Mouse (Mus musculus) liver, adult 2 months (tissue): ENCODE data around the gene Chpf.

Source experiments
- CTCF ChIP-seq: fragments of 200-500 bp; IDR thresholded peaks from 2 replicates; pipeline ENCODE4 v1.5.1; 2011; ENCODE audit warnings: low read depth, low read length, control low read depth
- POLR2A ChIP-seq: fragments of 200-500 bp; IDR thresholded peaks from 2 replicates; pipeline ENCODE4 v1.6.1; 2011; ENCODE audit warnings: low read length, control low read depth; ENCODE audit not compliant: insufficient read depth; ENCODE audit errors: extremely low read depth

- TF ChIP-seq CTCF (no peak), POLR2A (no peak)
Observed at GRCm38 (mm10) chr1:75519576-75519975, 40.5 kb upstream of the Chpf start.
